Mouse (Mus musculus) CD4-positive naive resting alpha-beta T cell, adult 57 days (primary cell): Measurements from ENCODE around the gene Hist1h3e. TPM values are rescaled to one million over a fixed set of nuclear protein-coding genes. Genes with fewer than 3 reads are reported as not detected.

Experiments
- total RNA-seq: library from RNA; stranded (reverse); gene quantifications from one replicate; pipeline ENCODE4 v1.2.4, GENCODE M21; 2023

Gene Hist1h3e
- 112 TPM for total RNA-seq

DNA sequence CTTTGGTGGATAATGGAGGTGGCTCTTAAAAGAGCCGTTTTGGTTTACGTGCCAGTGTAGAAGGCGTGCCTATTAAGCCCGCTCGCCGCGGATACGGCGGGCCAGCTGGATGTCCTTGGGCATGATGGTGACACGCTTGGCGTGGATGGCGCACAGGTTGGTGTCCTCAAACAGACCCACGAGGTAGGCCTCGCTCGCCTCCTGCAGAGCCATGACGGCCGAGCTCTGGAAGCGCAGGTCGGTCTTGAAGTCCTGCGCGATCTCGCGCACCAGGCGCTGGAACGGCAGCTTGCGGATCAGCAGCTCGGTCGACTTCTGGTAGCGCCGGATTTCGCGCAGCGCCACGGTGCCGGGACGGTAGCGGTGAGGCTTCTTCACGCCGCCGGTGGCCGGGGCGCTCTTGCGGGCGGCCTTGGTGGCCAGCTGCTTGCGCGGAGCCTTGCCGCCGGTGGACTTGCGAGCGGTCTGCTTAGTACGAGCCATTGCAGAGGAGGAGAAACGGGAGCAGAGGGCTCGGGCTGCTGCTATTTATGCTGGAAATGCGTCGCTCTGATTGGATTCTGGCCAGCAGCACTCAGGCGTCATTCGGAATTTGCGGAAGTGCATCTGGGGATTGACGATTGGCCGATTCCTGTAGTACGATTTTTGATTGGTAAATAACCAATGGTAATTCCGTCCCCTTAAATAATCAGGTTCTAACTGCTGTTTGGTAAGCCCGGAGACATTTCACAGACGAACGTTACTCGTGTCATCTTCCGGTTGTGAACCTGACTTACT lies at the start of gene Hist1h3e:
Gene Hist1h3e (minus strand): TSS at position 487 of the 777 bp plus-strand sequence.

DNA sequence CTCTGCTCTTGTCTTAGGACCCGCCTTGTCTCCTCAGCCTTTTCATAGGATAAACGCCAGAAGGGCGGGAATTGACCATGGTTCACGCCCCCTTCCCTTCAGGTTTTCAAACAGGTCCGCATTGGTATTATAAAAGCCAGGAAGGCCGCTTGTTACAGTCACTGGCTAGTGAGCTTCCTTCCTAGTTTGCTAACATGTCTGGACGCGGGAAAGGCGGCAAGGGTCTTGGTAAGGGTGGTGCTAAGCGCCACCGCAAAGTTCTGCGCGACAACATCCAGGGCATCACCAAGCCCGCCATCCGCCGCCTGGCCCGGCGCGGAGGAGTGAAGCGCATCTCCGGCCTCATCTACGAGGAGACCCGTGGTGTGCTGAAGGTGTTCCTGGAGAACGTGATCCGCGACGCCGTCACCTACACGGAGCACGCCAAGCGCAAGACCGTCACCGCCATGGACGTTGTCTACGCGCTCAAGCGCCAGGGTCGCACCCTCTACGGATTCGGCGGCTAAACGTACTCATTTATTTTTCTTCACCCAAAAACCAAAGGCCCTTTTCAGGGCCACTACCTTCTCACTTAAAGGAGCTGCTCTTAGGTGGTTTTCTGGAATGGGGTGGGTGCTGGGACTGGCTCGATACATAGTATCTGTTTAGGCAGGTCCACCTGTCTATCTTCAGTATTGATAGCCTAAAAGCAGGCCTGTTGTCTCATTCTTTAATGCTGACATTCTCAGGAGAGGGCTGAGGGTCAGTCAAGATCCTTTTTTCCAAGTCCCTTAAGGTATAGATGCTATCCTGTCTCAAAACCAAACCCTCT lies 19.4 kb upstream of the Hist1h3e start, which contains the start of gene Hist1h4d:
Gene Hist1h4d (plus strand): TSS at position 191 of the 811 bp plus-strand sequence.

DNA sequence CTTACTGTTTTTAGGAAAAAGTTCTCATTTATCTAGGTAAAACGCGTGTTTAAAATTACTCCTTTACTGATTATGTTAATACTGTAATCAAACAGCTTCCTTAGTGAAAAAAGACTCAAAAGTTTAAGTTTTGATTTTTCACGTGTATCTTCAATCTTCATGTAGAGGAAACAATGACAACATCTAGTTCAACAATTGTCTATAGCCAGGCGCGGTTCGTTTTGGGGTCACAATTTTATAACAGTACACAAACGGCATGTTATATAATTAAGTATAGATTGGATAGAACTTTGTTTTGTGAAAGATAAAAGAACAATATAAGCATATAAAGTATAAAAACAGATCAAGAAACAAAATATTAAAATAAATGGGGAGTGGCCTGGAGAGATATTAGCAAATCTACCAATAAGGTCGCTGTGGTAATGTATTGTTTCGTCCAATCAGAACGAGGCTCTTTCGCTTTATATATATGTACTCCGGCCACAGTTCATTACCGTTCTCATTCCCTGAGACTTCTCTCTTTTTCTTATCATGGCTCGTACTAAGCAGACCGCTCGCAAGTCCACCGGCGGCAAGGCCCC lies 13.2 kb upstream of the Hist1h3e start, which contains the start of gene Hist1h3d:
Gene Hist1h3d (plus strand): TSS at position 493 of the 581 bp plus-strand sequence.

DNA sequence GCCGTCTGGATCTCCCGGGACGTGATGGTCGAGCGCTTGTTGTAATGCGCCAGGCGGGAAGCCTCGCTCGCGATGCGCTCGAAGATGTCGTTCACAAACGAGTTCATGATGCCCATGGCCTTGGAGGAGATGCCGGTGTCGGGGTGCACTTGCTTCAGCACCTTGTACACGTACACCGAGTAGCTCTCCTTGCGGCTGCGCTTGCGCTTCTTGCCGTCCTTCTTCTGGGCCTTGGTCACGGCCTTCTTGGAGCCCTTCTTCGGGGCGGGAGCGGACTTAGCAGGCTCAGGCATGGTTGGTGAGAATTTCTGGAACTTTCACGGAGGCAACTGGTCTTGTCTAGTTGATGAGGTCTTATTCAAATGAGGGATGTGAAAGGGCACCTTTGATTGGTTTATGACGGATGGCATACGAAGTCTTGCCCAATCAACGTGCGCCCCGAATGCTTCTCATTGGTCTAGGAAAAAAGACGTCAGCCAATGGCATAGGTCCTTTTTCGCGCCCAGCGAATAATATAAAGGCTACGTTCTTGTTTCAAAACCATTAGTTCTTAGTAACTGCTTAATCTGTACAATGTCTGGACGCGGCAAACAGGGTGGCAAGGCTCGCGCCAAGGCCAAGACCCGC lies 11.8 kb upstream of the Hist1h3e start, which contains the start of the genes Hist1h2bf and Hist1h2ad:
Gene Hist1h2bf (minus strand): TSS at position 299 of the 627 bp plus-strand sequence.
Gene Hist1h2ad (plus strand): TSS at position 484 of the 627 bp plus-strand sequence.

DNA sequence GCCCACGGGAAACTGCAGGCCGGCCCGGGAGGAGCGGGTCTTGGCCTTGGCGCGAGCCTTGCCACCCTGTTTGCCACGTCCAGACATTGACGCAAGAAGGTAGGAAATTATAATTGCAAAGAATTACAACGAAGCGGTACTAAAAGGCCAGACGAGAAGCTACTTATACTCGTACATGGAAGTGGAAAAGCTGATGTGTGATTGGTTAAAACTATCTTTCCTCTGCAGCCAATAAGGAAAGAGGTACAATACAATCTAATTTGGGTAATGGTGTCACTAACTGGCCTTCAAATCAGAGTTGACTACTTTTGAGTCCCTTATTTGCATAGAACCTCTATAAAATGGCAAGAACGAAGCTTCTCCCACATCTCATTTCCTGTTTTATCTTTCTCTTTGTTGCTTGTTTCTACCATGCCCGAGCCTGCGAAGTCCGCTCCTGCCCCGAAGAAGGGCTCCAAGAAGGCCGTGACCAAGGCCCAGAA lies 8.9 kb upstream of the Hist1h3e start, which contains the start of the genes Hist1h2ae and Hist1h2bg:
Gene Hist1h2ae (minus strand): TSS at position 199 of the 482 bp plus-strand sequence.
Gene Hist1h2bg (plus strand): TSS at position 375 of the 482 bp plus-strand sequence.

DNA sequence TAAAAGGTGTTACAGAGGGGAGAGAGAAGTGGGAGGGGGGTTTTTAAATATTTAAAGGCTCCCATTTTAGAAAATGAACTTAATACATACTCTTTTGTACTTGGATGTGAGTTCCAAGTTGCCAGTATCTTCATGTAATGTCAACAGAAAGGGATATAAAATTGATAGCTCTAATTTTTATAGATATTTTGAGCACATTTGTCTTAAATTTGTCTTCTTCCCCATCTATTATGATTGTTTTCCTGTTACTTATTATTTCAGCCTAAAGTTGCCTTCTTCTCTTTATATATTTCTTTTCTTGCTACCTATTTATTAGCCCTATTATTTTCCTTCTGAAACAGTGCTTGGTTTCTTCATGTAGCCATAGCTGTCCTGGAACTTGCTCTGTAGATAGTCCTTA lies 9.2 kb downstream of the Hist1h3e start, which contains the start of gene Hist1h1d:
Gene Hist1h1d (plus strand): TSS at position 301 of the 400 bp plus-strand sequence.

DNA sequence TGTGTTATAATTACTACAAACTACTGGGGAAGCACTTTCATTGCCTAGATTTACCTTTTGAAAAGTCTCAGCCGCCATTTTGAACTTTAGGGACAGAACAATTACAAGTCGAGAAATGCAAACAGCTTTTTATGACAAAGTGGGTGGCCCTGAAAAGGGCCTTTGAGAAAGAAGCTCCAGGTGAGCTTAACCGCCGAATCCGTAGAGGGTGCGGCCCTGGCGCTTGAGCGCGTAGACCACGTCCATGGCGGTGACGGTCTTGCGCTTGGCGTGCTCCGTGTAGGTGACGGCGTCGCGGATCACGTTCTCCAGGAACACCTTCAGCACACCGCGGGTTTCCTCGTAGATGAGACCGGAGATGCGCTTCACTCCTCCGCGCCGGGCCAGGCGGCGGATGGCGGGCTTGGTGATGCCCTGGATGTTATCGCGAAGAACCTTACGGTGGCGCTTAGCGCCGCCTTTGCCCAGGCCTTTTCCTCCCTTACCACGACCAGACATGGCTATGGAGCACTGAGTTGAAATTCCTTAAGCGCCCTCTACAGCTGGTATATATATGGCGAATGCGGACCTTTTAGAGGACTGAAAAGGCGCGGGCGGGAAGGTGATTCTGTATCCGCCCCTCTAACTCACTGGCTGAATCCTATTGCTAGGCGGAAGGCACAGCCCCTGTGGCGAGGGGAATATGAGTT lies 10.9 kb downstream of the Hist1h3e start, which contains the start of gene Hist1h4f:
Gene Hist1h4f (minus strand): TSS at position 503 of the 689 bp plus-strand sequence.

DNA sequence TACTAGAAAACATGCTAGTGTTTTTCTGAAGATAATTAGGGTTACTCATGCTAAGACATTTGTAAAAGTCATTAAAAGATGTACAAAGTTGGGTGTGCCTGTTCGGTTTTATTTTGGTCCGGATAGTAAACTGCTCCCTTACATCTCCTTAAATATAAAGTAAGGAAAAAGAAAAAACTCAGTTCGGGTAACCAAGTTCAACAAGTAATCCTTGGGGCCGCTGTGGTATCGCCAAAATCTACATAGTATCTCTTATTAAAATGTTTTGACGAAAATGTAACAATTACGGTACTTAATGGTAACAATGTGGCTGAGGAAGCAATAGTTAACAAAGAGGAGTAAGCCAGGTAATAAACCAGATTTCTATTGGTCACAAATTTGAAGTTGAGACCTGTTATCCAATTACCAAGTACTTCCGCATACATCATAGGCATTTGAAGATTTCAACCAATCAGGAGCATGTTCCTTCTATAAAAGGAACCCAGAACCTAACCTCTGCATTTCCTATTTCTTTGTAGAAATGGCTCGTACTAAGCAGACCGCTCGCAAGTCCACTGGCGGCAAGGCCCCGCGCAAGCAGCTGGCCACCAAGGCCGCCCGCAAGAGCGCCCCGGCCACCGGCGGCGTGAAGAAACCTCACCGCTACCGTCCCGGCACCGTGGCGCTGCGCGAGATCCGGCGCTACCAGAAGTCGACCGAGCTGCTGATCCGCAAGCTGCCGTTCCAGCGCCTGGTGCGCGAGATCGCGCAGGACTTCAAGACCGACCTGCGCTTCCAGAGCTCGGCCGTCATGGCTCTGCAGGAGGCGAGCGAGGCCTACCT lies 18.0 kb downstream of the Hist1h3e start, which contains the start of gene Hist1h3f:
Gene Hist1h3f (plus strand): TSS at position 88 of the 822 bp plus-strand sequence.

DNA sequence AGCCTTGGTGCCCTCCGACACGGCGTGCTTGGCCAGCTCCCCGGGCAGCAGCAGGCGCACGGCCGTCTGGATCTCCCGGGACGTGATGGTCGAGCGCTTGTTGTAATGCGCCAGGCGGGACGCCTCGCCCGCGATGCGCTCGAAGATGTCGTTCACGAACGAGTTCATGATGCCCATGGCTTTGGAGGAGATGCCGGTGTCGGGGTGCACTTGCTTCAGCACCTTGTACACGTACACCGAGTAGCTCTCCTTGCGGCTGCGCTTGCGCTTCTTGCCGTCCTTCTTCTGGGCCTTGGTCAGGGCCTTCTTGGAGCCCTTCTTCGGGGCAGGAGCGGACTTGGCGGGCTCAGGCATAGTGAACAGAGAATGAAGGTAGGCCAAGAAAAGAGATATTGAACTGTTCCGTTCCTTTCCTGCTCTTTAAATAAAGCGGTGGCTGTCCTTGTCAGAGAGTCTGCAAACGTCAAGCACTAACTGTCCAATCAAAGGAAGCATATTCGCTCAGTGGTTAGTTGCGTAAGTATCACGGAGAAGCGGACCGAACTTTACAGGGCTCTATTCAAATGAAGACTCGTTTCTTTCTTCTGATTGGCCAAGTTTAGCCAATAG lies 19.1 kb downstream of the Hist1h3e start, which contains the start of gene Hist1h2bh:
Gene Hist1h2bh (minus strand): TSS at position 394 of the 609 bp plus-strand sequence.

DNA sequence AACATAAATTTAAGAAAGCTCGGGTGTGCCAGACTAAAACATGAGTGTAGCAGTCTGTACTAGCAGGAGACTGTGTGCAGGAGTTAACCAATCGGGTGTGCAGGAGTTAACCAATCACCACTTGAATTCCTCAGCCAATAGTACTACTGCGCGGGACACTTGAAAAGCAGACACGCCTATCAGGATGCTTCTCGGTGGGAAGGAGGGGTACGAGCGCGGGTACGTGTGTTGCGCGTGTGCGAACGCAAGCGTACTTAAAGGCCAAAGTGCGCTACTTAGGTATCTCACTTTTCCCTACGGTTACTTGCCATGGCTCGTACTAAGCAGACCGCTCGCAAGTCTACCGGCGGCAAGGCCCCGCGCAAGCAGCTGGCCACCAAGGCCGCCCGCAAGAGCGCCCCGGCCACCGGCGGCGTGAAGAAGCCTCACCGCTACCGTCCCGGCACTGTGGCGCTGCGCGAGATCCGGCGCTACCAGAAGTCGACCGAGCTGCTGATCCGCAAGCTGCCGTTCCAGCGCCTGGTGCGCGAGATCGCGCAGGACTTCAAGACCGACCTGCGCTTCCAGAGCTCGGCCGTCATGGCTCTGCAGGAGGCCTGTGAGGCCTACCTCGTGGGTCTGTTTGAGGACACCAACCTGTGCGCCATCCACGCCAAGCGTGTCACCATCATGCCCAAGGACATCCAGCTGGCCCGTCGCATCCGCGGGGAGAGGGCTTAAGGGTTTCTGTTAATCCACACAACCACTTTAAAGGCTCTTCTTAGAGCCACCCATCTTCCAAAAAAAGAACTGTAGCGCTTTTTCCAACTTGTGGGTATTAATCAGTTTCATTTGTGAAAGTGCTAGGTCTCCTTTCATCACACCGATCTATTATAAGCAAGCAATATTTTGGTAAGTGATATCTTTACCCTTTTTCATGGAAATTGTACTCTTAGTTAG lies 26.8 kb downstream of the Hist1h3e start, which contains the start of gene Hist1h3g:
Gene Hist1h3g (plus strand): TSS at position 286 of the 939 bp plus-strand sequence.

DNA sequence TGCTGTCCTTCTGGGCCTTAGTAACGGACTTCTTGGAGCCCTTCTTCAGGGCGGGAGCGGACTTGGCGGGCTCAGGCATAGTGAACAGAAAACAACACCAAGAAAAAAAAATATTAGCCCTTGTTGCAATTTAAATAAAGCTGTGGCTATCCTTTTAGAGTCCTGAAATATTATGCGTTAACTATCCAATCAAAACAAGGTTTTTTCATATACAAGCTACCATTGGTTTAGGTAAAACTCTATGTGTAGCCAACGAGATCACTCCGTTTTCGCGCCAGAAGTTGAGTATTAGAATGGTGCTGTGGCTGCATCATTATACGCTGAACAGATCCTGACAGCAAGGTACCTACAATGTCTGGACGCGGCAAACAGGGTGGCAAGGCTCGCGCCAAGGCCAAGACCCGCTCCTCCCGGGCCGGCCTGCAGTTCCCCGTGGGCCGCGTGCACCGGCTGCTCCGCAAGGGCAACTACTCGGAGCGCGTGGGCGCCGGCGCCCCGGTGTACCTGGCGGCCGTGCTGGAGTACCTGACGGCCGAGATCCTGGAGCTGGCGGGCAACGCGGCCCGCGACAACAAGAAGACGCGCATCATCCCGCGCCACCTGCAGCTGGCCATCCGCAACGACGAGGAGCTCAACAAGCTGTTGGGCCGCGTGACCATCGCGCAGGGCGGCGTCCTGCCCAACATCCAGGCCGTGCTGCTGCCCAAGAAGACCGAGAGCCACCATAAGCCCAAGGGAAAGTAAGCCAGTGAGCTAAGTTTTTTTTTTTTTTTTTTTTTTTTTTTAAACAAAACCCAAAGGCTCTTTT lies 28.4 kb downstream of the Hist1h3e start, which contains the start of gene Hist1h2af:
Gene Hist1h2af (plus strand): TSS at position 347 of the 808 bp plus-strand sequence.

DNA sequence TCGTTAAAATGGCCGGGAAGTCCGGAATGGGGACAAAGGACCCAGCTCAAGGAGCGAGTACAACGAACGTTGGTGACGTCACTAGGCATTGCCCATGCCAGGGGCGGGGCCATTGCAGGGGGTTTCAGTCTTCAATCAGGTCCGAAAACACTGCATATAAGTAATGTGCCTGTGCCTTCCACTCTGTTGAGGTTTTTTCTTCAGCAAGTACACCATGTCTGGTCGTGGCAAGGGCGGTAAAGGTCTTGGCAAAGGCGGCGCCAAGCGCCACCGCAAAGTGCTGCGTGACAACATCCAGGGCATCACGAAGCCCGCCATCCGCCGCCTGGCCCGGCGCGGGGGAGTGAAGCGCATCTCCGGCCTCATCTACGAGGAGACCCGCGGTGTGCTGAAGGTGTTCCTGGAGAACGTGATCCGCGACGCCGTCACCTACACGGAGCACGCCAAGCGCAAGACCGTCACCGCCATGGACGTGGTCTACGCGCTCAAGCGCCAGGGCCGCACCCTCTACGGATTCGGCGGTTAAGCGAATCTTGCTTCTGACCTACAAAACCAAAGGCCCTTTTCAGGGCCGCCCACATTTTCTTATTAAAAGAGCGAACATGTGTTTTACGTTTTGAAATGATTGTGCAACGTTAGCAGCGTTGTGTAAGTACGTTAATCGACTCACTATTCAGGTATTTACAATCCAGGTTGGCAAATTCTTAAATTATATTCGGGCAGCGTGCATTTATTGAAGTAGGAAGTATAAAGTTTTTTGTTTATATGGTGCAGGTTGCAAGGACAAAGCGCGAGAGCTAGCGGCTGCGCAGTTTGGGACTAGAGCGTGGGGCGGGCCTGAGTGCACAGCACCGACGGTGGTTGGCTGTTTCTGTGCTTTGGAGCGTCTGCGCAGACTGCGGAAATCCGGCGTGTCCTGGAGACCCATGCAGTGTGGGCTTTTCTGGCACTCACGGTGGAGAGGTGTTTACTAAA lies 31.0 kb downstream of the Hist1h3e start, which contains the start of gene Hist1h4h:
Gene Hist1h4h (plus strand): TSS at position 150 of the 975 bp plus-strand sequence.

